Mouse (Mus musculus): Measurements from ENCODE around the gene Dse.

DNA sequence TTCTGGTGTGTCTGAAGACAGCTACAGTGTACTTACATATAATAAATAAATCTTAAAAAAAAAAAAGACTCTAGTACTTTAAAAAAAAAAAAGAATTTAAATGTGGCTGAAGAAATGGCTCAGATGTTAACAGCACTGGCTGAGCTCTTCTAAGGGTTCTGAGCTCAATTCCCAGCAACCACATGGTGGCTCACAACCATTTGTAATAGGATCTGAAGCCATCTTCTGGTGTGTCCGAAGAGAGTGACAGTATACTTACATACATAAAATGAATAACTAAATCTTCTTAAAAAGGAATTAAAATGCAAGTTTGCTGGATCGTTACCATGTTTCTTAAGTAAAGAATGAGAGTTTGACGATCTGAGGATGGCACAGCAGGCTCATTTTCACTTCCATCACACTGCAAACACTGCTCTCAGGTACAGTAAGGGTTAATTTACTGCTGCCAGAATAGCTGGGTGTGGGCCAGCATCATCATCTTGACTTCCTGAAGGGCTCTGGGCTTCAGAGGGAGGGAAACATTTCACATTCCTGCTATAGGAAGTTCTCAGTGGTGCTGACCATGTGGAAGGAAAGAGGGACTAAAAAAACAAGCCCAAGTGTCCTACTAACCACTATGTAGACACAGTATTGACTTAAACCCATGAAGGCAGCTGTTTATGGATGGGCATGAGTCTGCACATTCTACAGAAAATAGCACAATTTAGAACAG, 14.6 kb upstream of the Dse start:
- TF ChIP-seq GATA1 (IDR thresholded peaks at IDR 0.05; ENCODE audit: low read length) (no peak), TAL1 (IDR thresholded peaks at IDR 0.05; ENCODE audit: low read length) (no peak)
